Mouse (Mus musculus) WW6 (cell line): ENCODE measurements around the gene Kcnn1.
A peak's percentile ranks its signal among the peaks of the same experiment; 100 is the strongest.
"Not testable (repeated sequence)": the region's sequence is repeated elsewhere in the genome, so short reads cannot be mapped to it uniquely, and the experiment has no call there.

Experiments used
- DNase-seq: peaks from one replicate; pipeline ENCODE4 v3.0.0-alpha.2; 2013; ENCODE audit warnings: low read depth, low spot score

Gene Kcnn1

GRCm38 (mm10) chr8:70843214-70843773, 19.8 kb downstream of the Kcnn1 start:
- DNase-seq = no peak

GRCm38 (mm10) chr8:70842484-70842883, 20.6 kb downstream of the Kcnn1 start:
- no peak for DNase-seq

- DNase-seq = peak; percentile 89
Observed at GRCm38 (mm10) chr8:70841147-70842072, 21.6 kb downstream of the Kcnn1 start.

- DNase-seq = no peak
Observed at GRCm38 (mm10) chr8:70840590-70840989, 22.5 kb downstream of the Kcnn1 start.

GRCm38 (mm10) chr8:70839408-70840351, 23.4 kb downstream of the Kcnn1 start, which contains the start of gene Arrdc2:
Arrdc2 (minus strand) TSS chr8:70839720.
- peak; percentile 100 for DNase-seq

GRCm38 (mm10) chr8:70838654-70839407, 24.2 kb downstream of the Kcnn1 start:
- DNase-seq = no peak

- DNase-seq = no peak
Observed at GRCm38 (mm10) chr8:70836666-70837065, 26.4 kb downstream of the Kcnn1 start.

- no peak for DNase-seq
Observed at GRCm38 (mm10) chr8:70834071-70834470, 29.0 kb downstream of the Kcnn1 start.

GRCm38 (mm10) chr8:70833520-70833919, 29.5 kb downstream of the Kcnn1 start:
- DNase-seq = no peak

- no peak for DNase-seq
Observed at GRCm38 (mm10) chr8:70833018-70833482, 30.0 kb downstream of the Kcnn1 start.

GRCm38 (mm10) chr8:70832371-70832770, 30.7 kb downstream of the Kcnn1 start:
- no peak for DNase-seq

GRCm38 (mm10) chr8:70831517-70831916, 31.5 kb downstream of the Kcnn1 start:
- DNase-seq = no peak

GRCm38 (mm10) chr8:70827796-70828195, 35.3 kb downstream of the Kcnn1 start:
- DNase-seq = no peak

- DNase-seq = no peak
Observed at GRCm38 (mm10) chr8:70827010-70827409, 36.0 kb downstream of the Kcnn1 start.

- no peak for DNase-seq
Observed at GRCm38 (mm10) chr8:70825816-70826215, 37.2 kb downstream of the Kcnn1 start.

GRCm38 (mm10) chr8:70823802-70824201, 39.3 kb downstream of the Kcnn1 start:
- DNase-seq = no peak

- DNase-seq = not testable (repeated sequence)
Observed at GRCm38 (mm10) chr8:70822594-70822993, 40.5 kb downstream of the Kcnn1 start.

- no peak for DNase-seq
Observed at GRCm38 (mm10) chr8:70821992-70822391, 41.1 kb downstream of the Kcnn1 start.

GRCm38 (mm10) chr8:70821399-70821962, 41.6 kb downstream of the Kcnn1 start:
- no peak for DNase-seq

GRCm38 (mm10) chr8:70820101-70820935, 42.7 kb downstream of the Kcnn1 start:
- DNase-seq = peak; percentile 99
